Mouse (Mus musculus) adrenal gland, adult 8-10 months (tissue): ENCODE measurements around the gene Nutm1. TPM values are rescaled to one million over a fixed set of nuclear protein-coding genes. Genes with fewer than 3 reads are reported as not detected.

Source experiments
- total RNA-seq, 4 experiments: library from RNA; stranded (reverse); gene quantifications; 2 replicates each; pipeline ENCODE4 v1.2.4; 2022

The Nutm1 gene
- total RNA-seq, 4 experiments from 2014 or later = 0.06 TPM; not detected in 3

Other genes starting within 250 kb of the Nutm1 start
- not detected for gene Olfr1310, start 246.6 kb downstream of the Nutm1 start, total RNA-seq
- not detected for gene Olfr1311, start 234.9 kb downstream of the Nutm1 start, total RNA-seq
- not detected for gene Olfr1312, start 209.1 kb downstream of the Nutm1 start, total RNA-seq
- not detected for gene Olfr1313, start 181.4 kb downstream of the Nutm1 start, total RNA-seq
- not detected for gene Olfr1314, start 162.5 kb downstream of the Nutm1 start, total RNA-seq
- not detected for gene Olfr1315-ps1, start 143.9 kb downstream of the Nutm1 start, total RNA-seq
- not detected for gene Olfr1316, start 124.3 kb downstream of the Nutm1 start, total RNA-seq
- gene Olfr1317, start 119.0 kb downstream of the Nutm1 start, total RNA-seq = not detected
- not detected for gene Olfr1318, start 105.1 kb downstream of the Nutm1 start, total RNA-seq
- gene Lpcat4, start 19.8 kb downstream of the Nutm1 start, total RNA-seq = 10 to 100 TPM in 1 of 4 experiments, 1 to 10 TPM in 3; 5.1 to 10.7 (median 7.1) TPM
- gene Nop10, start 2.6 kb upstream of the Nutm1 start, total RNA-seq = 100 to 1,000 TPM in 2 of 4 experiments, 10 to 100 TPM in 2; 77.3 to 151 (median 111) TPM
- 10 to 100 TPM; 41.1 to 56.3 (median 49.1) TPM for gene Slc12a6, start 6.5 kb upstream of the Nutm1 start, total RNA-seq
- 1 to 10 TPM in 1 of 4 experiments, not detected in 3; 1.5 TPM for gene Gm21985, start 7.0 kb upstream of the Nutm1 start, total RNA-seq
- gene Emc4, start 108.7 kb upstream of the Nutm1 start, total RNA-seq = 100 to 1,000 TPM in 2 of 4 experiments, 10 to 100 TPM in 2; 86.5 to 106 (median 95.5) TPM
- 10 to 100 TPM; 10.8 to 13.9 (median 12.1) TPM for gene Katnbl1, start 119.9 kb upstream of the Nutm1 start, total RNA-seq
- gene Emc7, start 195.7 kb upstream of the Nutm1 start, total RNA-seq = 10 to 100 TPM; 33.3 to 36.7 (median 34.6) TPM
- gene Chrm5, start 221.5 kb upstream of the Nutm1 start, total RNA-seq = not detected
- gene Aven, start 233.7 kb upstream of the Nutm1 start, total RNA-seq = 10 to 100 TPM in 3 of 4 experiments, 1 to 10 TPM in 1; 8.8 to 16.3 (median 13.1) TPM